7 mouse cellular contexts compared by ENCODE assay signal in the genomic region with DNA sequence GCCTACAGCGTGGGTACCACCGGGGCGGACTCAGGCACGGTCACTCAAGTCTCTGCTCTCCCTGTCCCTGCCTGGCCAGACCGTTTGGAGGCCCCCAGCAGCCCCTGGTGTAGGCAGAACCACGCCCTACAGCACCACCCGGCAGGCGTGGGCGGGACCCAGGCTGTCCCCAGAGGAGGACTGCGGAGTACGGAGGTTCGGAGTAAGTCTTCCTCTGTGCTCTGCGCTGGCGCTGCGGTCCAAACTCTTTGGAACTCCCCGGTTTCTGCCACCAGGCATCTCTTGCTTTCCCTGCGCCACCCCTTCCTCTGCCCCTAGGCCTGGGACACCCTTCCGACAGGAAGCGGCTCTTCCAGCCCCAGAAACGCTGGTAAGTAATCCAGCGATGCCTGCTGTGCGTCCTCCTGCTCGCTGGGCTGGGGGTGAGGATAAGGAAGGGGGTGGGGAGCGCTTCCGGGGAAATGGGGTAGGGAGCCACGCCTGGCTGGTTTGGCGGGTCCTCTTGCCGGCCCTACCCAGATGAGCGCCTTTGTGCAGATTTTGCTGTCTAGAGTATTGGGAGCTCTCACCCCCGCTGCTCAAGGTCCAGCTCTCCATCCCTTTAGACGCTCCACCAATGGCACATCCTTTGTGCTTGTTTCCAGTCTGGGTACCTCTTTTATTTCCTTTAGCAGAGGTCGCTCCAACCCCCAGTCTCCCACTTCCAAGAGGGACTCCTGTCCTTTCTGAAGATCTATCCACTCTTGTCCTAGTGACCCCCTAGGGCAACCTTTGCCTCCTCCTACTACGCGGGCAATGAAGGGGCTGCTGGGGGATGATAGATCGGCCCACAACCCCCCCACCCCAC. TPM values are rescaled to one million over a fixed set of nuclear protein-coding genes. Genes with fewer than 3 reads are reported as not detected.
DNase-seq lines count a peak whose midpoint lies in the region; ATAC-seq and TF ChIP-seq lines count a peak whose summit lies in the region.

A gene (plus strand): TSS at position 144 of the 847 bp plus-strand sequence.

- no peaks in the 10 kb centered on the region for H3K4me1 ChIP-seq in kidney, adult 2 months (ENCODE audit: control insufficient read depth, insufficient read depth, low read length)
- H3K4me1 ChIP-seq in limb, embryonic 13.5 days, result peaks cover 38% of the 10 kb centered on the region
- H3K4me1 ChIP-seq in midbrain, embryonic 14.5 days (ENCODE audit: control insufficient read depth, insufficient read depth, low read length), result peaks cover 21% of the 10 kb centered on the region

- peak; percentile 79 for ATAC-seq in limb, embryonic 13.5 days (ENCODE audit: low FRiP score, low read depth)
- ATAC-seq in midbrain, embryonic 14.5 days (ENCODE audit: low FRiP score, low TSS enrichment), result peak; percentile 61

- 5% methylated on average over 35 of the region's 35 CpGs for WGBS in kidney, adult 2 months
- WGBS in limb, embryonic 13.5 days, result under 1% methylated on average over 35 of the region's 35 CpGs
- under 1% methylated on average over 35 of the region's 35 CpGs for WGBS in midbrain, embryonic 14.5 days

- peak within 1 kb of the TSS; percentile 89 for H3K4me2 ChIP-seq in limb, embryonic 13.5 days (replicated peaks)
- peak within 1 kb of the TSS; percentile 93 for H3K4me2 ChIP-seq in midbrain, embryonic 14.5 days (ENCODE audit: low read length)

- no peak for TF ChIP-seq POLR2A in kidney, adult 2 months (IDR thresholded peaks at IDR 0.05; ENCODE audit: low read depth, low read length)

- DNase-seq in T-cell, adult 2 months (ENCODE audit: low spot score), result peak; percentile 73
- peak; percentile 76 for DNase-seq in embryo, embryonic 11 days
- peak; percentile 98 for DNase-seq in heart, adult 11 months
- peak; percentile 58 for DNase-seq in kidney, adult 2 months
- DNase-seq in midbrain, embryonic 14.5 days, result peak; percentile 72
- DNase-seq in spleen, postnatal 14 days (ENCODE audit: low spot score in 2 of 2), result peak; percentile 44 to 65

- no peaks in the 10 kb centered on the region for H3K36me3 ChIP-seq in kidney, adult 2 months (ENCODE audit: control insufficient read depth, insufficient read depth, low read length)
- H3K36me3 ChIP-seq in limb, embryonic 13.5 days, result peaks cover 34% of the 10 kb centered on the region
- no peaks in the 10 kb centered on the region for H3K36me3 ChIP-seq in midbrain, embryonic 14.5 days (ENCODE audit: control insufficient read depth, insufficient read depth, low read length)

- peak within 1 kb of the TSS; percentile 67 for H3K4me3 ChIP-seq in kidney, adult 2 months (ENCODE audit: insufficient read depth, low read depth, low read length)
- H3K4me3 ChIP-seq in limb, embryonic 13.5 days, result peak within 1 kb of the TSS; percentile 72
- H3K4me3 ChIP-seq in midbrain, embryonic 14.5 days (replicated peaks; ENCODE audit: low read depth, low read length), result peak within 1 kb of the TSS; percentile 53

- H3K9ac ChIP-seq in limb, embryonic 13.5 days, result peak within 1 kb of the TSS; percentile 83
- H3K9ac ChIP-seq in midbrain, embryonic 14.5 days (replicated peaks; ENCODE audit: low read length), result peak within 1 kb of the TSS; percentile 66

- TF ChIP-seq CTCF in kidney, adult 2 months (conservative IDR thresholded peaks at IDR 0.05; ENCODE audit: insufficient read depth, insufficient read length, low read depth, low read length), result no peak

- no peaks in the 10 kb centered on the region for H3K9me3 ChIP-seq in limb, embryonic 13.5 days
- no peaks in the 10 kb centered on the region for H3K9me3 ChIP-seq in midbrain, embryonic 14.5 days (ENCODE audit: control insufficient read depth, low read length)

- H3K27ac ChIP-seq in kidney, adult 2 months (ENCODE audit: insufficient read depth, low read depth, low read length), result peak within 1 kb of the TSS; percentile 64
- peak within 1 kb of the TSS; percentile 89 for H3K27ac ChIP-seq in limb, embryonic 13.5 days
- H3K27ac ChIP-seq in midbrain, embryonic 14.5 days (replicated peaks; ENCODE audit: low read depth, low read length), result peak within 1 kb of the TSS; percentile 74

- H3K27me3 ChIP-seq in kidney, adult 2 months (replicated peaks; ENCODE audit: control insufficient read depth, insufficient read depth, low read length), result no peaks in the 10 kb centered on the region
- no peaks in the 10 kb centered on the region for H3K27me3 ChIP-seq in limb, embryonic 13.5 days
- no peaks in the 10 kb centered on the region for H3K27me3 ChIP-seq in midbrain, embryonic 14.5 days (ENCODE audit: control insufficient read depth, insufficient read depth, low read length)

RNA-seq across cellular contexts. Expression of the gene that starts here (rescaled TPM):
- polyA plus RNA-seq in kidney, adult 2 months (2012; rRNA removed), result 9.1 and 10.2 TPM in 2 replicates
- polyA plus RNA-seq in limb, embryonic 13.5 days (2015; fragmentation: Nextera tagmentation; extraction: Ambion mirVana), result 50.6 and 53.7 TPM in 2 replicates
- 17.0 and 20.5 TPM in 2 replicates for polyA plus RNA-seq in midbrain, embryonic 14.5 days (2014; fragmentation: Nextera tagmentation; extraction: Ambion mirVana)

Comparison
In these comparisons a context has a peak if more than half of its experiments do, and no peak if none do; other contexts are left out.
1. Peak in every context shown above with its lines: DNase-seq, ATAC-seq, H3K4me3 ChIP-seq and H3K27ac ChIP-seq.